Mouse (Mus musculus): ENCODE results near the gene Ahsg.

DNA sequence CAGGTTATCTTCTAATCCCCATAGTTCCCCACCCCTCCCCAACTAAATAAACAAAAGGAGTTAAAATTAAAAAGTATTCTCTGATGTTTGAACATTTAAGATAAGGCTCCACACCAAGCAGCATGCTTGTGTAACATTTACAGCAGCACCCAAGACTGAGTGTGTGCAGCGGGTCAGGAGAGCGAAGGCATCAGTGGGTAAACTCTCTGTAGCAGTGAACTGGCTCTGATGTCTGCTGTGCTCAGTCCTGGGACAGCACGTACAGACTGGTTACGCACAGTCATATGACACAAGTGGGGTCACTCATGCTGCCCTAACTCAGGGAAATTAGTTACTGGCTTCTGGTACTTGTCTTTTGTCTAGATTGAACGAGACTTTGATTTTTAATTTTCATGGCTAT lies 48.2 kb upstream of the Ahsg start:
- TF ChIP-seq CTCF (IDR thresholded peaks at IDR 0.05; ENCODE audit: low read depth) = no peak
- no peak for TF ChIP-seq EP300 (IDR thresholded peaks at IDR 0.05; ENCODE audit: low read depth)
